24 mouse cellular contexts compared by ENCODE assay signal in the genomic region with DNA sequence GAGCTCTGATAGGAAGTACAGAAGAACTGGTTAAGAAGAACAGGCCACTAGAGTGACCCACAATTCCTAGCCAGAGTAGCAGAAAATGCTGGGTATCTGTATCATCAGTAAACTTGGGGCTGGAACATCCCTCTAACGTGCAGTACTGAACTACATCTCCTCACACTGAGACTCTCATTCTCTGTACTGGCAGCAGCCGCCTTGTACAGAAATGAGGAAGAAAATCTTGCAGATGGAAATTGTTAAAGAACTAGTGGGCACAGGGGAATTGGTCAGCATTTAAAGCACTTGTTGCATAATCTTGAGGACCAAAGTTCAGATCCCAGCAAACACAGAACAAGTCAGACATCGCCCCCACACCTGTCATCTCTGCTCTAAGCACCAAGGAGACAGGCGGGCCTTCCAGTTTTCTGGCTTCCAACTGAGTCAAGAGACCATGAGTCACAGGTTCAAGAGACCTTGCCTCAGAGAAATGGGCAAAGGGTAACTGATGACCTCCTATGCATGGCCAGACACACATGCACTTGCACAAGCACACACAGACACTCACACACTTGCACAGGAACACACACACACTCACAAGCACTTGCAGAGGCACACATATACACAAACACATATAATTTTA. TPM values are rescaled to one million over a fixed set of nuclear protein-coding genes. Genes with fewer than 3 reads are reported as not detected.
"Had no signal": no experiment of that assay in that cellular context is flagged by ENCODE, and none has a peak within 500 bp of the region (broad histone marks: within the 10 kb centered on the region; RNA-seq: fewer than 3 reads in every experiment).

No protein-coding gene starts in this region.

RNA-seq across cellular contexts. Expression of gene Ear1, which starts 31.3 kb away (rescaled TPM):
- total RNA-seq: layer of hippocampus, adult 8-10 months; layer of hippocampus, postnatal 10 days; layer of hippocampus, postnatal 36 days; left cerebral cortex, adult 2 months; left cerebral cortex, postnatal 10 days; left cerebral cortex, postnatal 36 days; megakaryocyte-erythroid progenitor cell, adult 5-6 weeks; midbrain, postnatal 0 days had no signal
- polyA plus RNA-seq: intestine, embryonic 14.5 days; limb, embryonic 11.5 days; lung, embryonic 14.5 days; macrophage; midbrain, embryonic 11.5 days; midbrain, embryonic 14.5 days; midbrain, postnatal 0 days; neural tube, embryonic 12.5 days; stomach, embryonic 14.5 days had no signal

RNA-seq across cellular contexts. Expression of gene Gm8180, which starts 59.5 kb away (rescaled TPM):
- total RNA-seq: layer of hippocampus, adult 8-10 months; layer of hippocampus, postnatal 10 days; layer of hippocampus, postnatal 36 days; left cerebral cortex, adult 2 months; left cerebral cortex, postnatal 10 days; left cerebral cortex, postnatal 36 days; megakaryocyte-erythroid progenitor cell, adult 5-6 weeks; midbrain, postnatal 0 days had no signal
- polyA plus RNA-seq: intestine, embryonic 14.5 days; kidney, embryonic 15.5 days; limb, embryonic 11.5 days; limb, embryonic 14.5 days; liver, embryonic 11.5 days; liver, embryonic 14.5 days; lung, embryonic 14.5 days; lung, postnatal 0 days; macrophage; midbrain, embryonic 11.5 days; midbrain, embryonic 14.5 days; midbrain, postnatal 0 days; neural tube, embryonic 12.5 days; neural tube, embryonic 15.5 days; stomach, embryonic 14.5 days; stomach, postnatal 0 days; thymus, adult 2 months had no signal
